Mouse (Mus musculus): ENCODE results near the gene Tcea3.

DNA sequence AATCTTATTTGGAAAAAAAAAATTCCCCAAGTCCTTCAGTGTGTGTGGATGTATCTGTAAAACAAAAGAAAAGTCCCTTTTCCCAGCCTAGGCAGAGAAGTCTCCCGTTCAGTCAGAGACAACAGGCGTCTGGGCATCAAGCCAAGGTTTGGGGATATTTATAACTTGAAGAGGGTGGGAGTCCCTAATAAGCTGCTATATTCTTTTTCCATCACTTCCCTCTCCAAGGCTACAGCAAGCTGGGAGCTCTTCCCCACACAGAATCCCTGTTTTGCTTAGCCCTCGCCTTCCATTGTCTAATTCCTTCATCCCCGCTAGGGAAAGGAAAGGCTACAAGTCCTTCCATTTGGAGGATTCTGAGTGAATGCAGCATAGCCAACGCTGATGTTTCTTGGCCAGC is 36.9 kb downstream of the Tcea3 start, which contains the start of gene Zfp46:
- TF ChIP-seq CTCF (IDR thresholded peaks at IDR 0.05; ENCODE audit: low read depth, low read length) = no peak
- no peak for TF ChIP-seq GATA1 (IDR thresholded peaks at IDR 0.05; ENCODE audit: borderline replicate concordance, low read length)
